Mouse (Mus musculus) CD4-positive, CD25-positive, alpha-beta regulatory T cell, adult 9 weeks (primary cell): ENCODE data around the gene Gm49393. TPM values are rescaled to one million over a fixed set of nuclear protein-coding genes. Genes with fewer than 3 reads are reported as not detected.

Experiments
- polyA plus RNA-seq: library from polyadenylated mRNA; unstranded; fragments of 100-300 nt; shearing (Covaris generic); gene quantifications from one replicate; pipeline ENCODE4 v1.2.1, GENCODE M21; 2017

Gm49393 gene
- not detected for polyA plus RNA-seq

GRCm38 (mm10) chr13:60935490-60935889, at the start of gene Gm49393:
Gene Gm49393 (minus strand): TSS chr13:60935590.

GRCm38 (mm10) chr13:60941884-60942283, 6.5 kb upstream of the Gm49393 start, which contains the start of gene Tpbpa:
Gene Tpbpa (minus strand): TSS chr13:60941984.

GRCm38 (mm10) chr13:60936500-60936901, 1.1 kb upstream of the Gm49393 start, which contains the start of the genes Gm49391 and Ctla2a:
Gene Gm49391 (minus strand): TSS chr13:60936571.
Gene Ctla2a (minus strand): TSS chr13:60936625.

GRCm38 (mm10) chr13:60904780-60905179, 30.6 kb downstream of the Gm49393 start, which contains the start of gene Tpbpb:
Gene Tpbpb (minus strand): TSS chr13:60904880.

GRCm38 (mm10) chr13:60897328-60897727, 38.1 kb downstream of the Gm49393 start, which contains the start of gene Ctla2b:
Gene Ctla2b (minus strand): TSS chr13:60897447.

GRCm38 (mm10) chr13:60896794-60897193, 38.6 kb downstream of the Gm49393 start, which contains the start of gene Gm49392:
Gene Gm49392 (minus strand): TSS chr13:60896894.

GRCm38 (mm10) chr13:60864281-60864680, 71.1 kb downstream of the Gm49393 start, which contains the start of gene 4930486L24Rik:
Gene 4930486L24Rik (minus strand): TSS chr13:60864475.

Other genes with a start within 250 kb of the Gm49393 start
- gene BC051665, start 149.2 kb downstream of the Gm49393 start, polyA plus RNA-seq = not detected
- not detected for gene Ctsll3, start 132.7 kb downstream of the Gm49393 start, polyA plus RNA-seq
- 2.1 TPM for gene 4930486L24Rik, start 71.1 kb downstream of the Gm49393 start, polyA plus RNA-seq
- not detected for gene Gm49392, start 38.7 kb downstream of the Gm49393 start, polyA plus RNA-seq
- 4.9 TPM for gene Ctla2b, start 38.1 kb downstream of the Gm49393 start, polyA plus RNA-seq
- gene Tpbpb, start 30.7 kb downstream of the Gm49393 start, polyA plus RNA-seq = not detected
- not detected for gene Gm49391, start 981 bp upstream of the Gm49393 start, polyA plus RNA-seq
- 23.8 TPM for gene Ctla2a, start 1.0 kb upstream of the Gm49393 start, polyA plus RNA-seq
- not detected for gene Tpbpa, start 6.4 kb upstream of the Gm49393 start, polyA plus RNA-seq
- gene Ctsj, start 70.4 kb upstream of the Gm49393 start, polyA plus RNA-seq = not detected
- gene Ctsq, start 105.0 kb upstream of the Gm49393 start, polyA plus RNA-seq = not detected
- not detected for gene Ctsr, start 228.7 kb upstream of the Gm49393 start, polyA plus RNA-seq